Mouse (Mus musculus): ENCODE results near the gene Fam8a1. TPM values are rescaled to one million over a fixed set of nuclear protein-coding genes. Genes with fewer than 3 reads are reported as not detected.

Fam8a1 gene
- 2.8 and 3.0 TPM in 2 replicates for polyA plus RNA-seq (2015; fragmentation: Nextera tagmentation; extraction: Ambion mirVana)

GRCm38 (mm10) chr13:46669048-46669619, at the start of gene Fam8a1:
Fam8a1 (plus strand) TSS chr13:46669522.
- Histone ChIP-seq H3K4me2 (peak within 1 kb of the TSS; percentile 95), H3K9me3 (replicated peaks) (no peaks in the 10 kb centered on the region), H3K27me3 (peaks cover 8% of the 10 kb centered on the region; the same call in 1 of the 2 replicates), H3K4me3 (replicated peaks) (peak within 1 kb of the TSS; percentile 94), H3K27ac (replicated peaks) (peak within 1 kb of the TSS; percentile 90), H3K4me1 (replicated peaks) (peaks cover 20% of the 10 kb centered on the region), H3K9ac (peak within 1 kb of the TSS; percentile 94), H3K36me3 (replicated peaks) (peaks cover 25% of the 10 kb centered on the region)
- peak; percentile 95 for ATAC-seq (ENCODE audit: insufficient read depth)
- under 1% methylated on average over 44 of the region's 46 CpGs for WGBS (ENCODE audit: insufficient replicate concordance)

DNA sequence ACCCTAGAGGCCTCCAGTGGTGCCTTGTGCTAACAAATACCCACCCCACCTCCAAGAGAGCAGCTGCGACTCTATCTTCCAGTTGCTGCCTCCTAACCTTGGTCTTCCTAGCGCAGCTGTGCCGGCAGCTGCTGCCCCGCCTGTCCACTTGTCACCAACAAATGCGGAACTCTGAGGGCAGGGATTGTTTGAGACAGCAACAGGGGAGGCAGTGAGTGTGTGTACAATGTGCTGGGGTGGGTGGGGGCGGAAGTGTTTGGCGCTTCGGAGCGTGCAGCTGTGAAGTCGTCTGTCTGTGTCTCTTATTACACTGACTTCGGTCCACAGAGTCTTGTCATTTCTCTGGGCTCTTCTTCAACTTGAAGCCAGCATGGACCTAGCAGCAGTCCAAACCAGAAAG, 49.7 kb upstream of the Fam8a1 start:
- no peaks in the 10 kb centered on the region for H3K27me3 ChIP-seq
- H3K9me3 ChIP-seq (replicated peaks) = no peaks in the 10 kb centered on the region
- 0 out of 2 replicates have a peak, but pooled peaks cover 6% of the 10 kb centered on the region for H3K4me1 ChIP-seq (replicated peaks)
- no peak overlapping the region for H3K9ac ChIP-seq
- no peak overlapping the region for H3K4me3 ChIP-seq (replicated peaks)
- no peak for ATAC-seq (ENCODE audit: insufficient read depth)
- no peak overlapping the region for H3K27ac ChIP-seq (replicated peaks)
- peak overlapping the region; percentile 27 for H3K4me2 ChIP-seq
- no peaks in the 10 kb centered on the region for H3K36me3 ChIP-seq (replicated peaks)
- 33% methylated on average over 11 of the region's 11 CpGs for whole genome bisulfite sequencing (ENCODE audit: insufficient replicate concordance)

- 71% methylated on average over 7 of the region's 7 CpGs for WGBS (ENCODE audit: insufficient replicate concordance)
- Histone ChIP-seq H3K9me3 (replicated peaks) (no peaks in the 10 kb centered on the region), H3K36me3 (replicated peaks) (no peaks in the 10 kb centered on the region), H3K27me3 (no peaks in the 10 kb centered on the region), H3K9ac (no peak overlapping the region), H3K4me1 (replicated peaks) (0 out of 2 replicates have a peak, but pooled peaks cover 6% of the 10 kb centered on the region), H3K27ac (replicated peaks) (no peak overlapping the region), H3K4me2 (no peak overlapping the region), H3K4me3 (replicated peaks) (no peak overlapping the region)
- no peak for ATAC-seq (ENCODE audit: insufficient read depth)
Observed at GRCm38 (mm10) chr13:46620964-46621757, 48.2 kb upstream of the Fam8a1 start.

DNA sequence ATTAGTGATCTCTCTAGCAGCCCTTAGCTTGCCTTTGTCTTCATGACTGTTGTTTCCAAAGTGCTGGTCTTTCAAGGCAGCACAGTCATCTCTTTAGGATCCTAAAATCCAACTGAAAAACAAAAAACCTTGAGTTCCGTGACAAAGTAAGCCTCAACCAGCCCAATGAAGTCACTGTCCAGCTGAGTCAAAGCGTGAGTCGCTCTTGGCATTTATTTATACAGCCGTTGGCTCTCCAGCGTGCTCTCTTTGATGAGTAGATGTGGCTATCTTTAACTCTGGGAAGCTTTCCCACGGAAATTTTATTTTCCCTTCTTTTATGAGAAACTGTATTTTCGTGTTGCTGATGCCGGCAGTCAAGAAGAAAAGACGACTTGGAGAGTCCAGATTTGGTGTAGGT, 42.7 kb upstream of the Fam8a1 start:
- WGBS (ENCODE audit: insufficient replicate concordance) = 76% methylated on average over 9 of the region's 9 CpGs

DNA sequence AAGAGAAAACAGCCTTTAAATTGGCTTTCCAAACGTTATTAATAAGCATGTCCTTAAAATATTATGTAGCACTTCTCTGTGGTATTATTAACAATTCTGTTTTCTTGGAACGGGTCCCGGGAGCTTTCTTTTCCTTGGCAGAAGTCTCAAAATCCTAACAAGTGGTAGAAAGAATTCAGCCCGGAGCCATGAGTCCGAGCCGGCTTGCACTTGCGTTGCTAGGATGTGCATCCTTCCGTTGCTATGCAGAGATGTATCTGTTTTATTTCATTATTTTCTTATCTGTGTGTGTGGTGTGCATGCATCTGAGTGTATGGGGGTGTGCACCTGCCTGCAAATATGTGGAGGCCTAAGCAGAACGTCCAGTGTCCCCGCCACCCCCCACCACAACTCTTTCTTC, 41.5 kb upstream of the Fam8a1 start:
- Histone ChIP-seq H3K4me3 (replicated peaks) (no peak overlapping the region), H3K27me3 (no peaks in the 10 kb centered on the region), H3K36me3 (replicated peaks) (no peaks in the 10 kb centered on the region), H3K9me3 (replicated peaks) (no peaks in the 10 kb centered on the region), H3K4me2 (no peak overlapping the region), H3K4me1 (replicated peaks) (no peaks in the 10 kb centered on the region), H3K9ac (no peak overlapping the region), H3K27ac (replicated peaks) (no peak overlapping the region)
- WGBS (ENCODE audit: insufficient replicate concordance) = 69% methylated on average over 10 of the region's 10 CpGs
- ATAC-seq (ENCODE audit: insufficient read depth) = no peak

More for the DNA sequence above, 42.7 kb upstream of the Fam8a1 start:
- Histone ChIP-seq H3K36me3 (replicated peaks) (no peaks in the 10 kb centered on the region), H3K4me1 (replicated peaks) (no peaks in the 10 kb centered on the region), H3K27ac (replicated peaks) (no peak overlapping the region), H3K27me3 (no peaks in the 10 kb centered on the region), H3K9ac (no peak overlapping the region), H3K4me3 (replicated peaks) (no peak overlapping the region), H3K4me2 (no peak overlapping the region), H3K9me3 (replicated peaks) (no peaks in the 10 kb centered on the region)
- no peak for ATAC-seq (ENCODE audit: insufficient read depth)

GRCm38 (mm10) chr13:46629391-46629790, 39.9 kb upstream of the Fam8a1 start:
- H3K9ac ChIP-seq = no peak overlapping the region
- no peak overlapping the region for H3K4me3 ChIP-seq (replicated peaks)
- no peaks in the 10 kb centered on the region for H3K4me1 ChIP-seq (replicated peaks)
- H3K27ac ChIP-seq (replicated peaks) = no peak overlapping the region
- no peaks in the 10 kb centered on the region for H3K9me3 ChIP-seq (replicated peaks)
- no peak for ATAC-seq (ENCODE audit: insufficient read depth)
- WGBS (ENCODE audit: insufficient replicate concordance) = 64% methylated on average over 6 of the region's 6 CpGs
- H3K27me3 ChIP-seq = no peaks in the 10 kb centered on the region
- H3K4me2 ChIP-seq = no peak overlapping the region
- H3K36me3 ChIP-seq (replicated peaks) = no peaks in the 10 kb centered on the region

- Histone ChIP-seq H3K9ac (no peak overlapping the region), H3K4me3 (replicated peaks) (no peak overlapping the region), H3K4me2 (no peak overlapping the region), H3K9me3 (replicated peaks) (no peaks in the 10 kb centered on the region), H3K27ac (replicated peaks) (no peak overlapping the region), H3K27me3 (no peaks in the 10 kb centered on the region), H3K4me1 (replicated peaks) (no peaks in the 10 kb centered on the region), H3K36me3 (replicated peaks) (no peaks in the 10 kb centered on the region)
- 52% methylated on average over 4 of the region's 4 CpGs for WGBS (ENCODE audit: insufficient replicate concordance)
- ATAC-seq (ENCODE audit: insufficient read depth) = no peak
Observed at GRCm38 (mm10) chr13:46632796-46633195, 36.5 kb upstream of the Fam8a1 start.

GRCm38 (mm10) chr13:46633320-46634132, 35.8 kb upstream of the Fam8a1 start:
- ATAC-seq (ENCODE audit: insufficient read depth) = no peak
- Histone ChIP-seq H3K27ac (replicated peaks) (no peak overlapping the region), H3K4me2 (no peak overlapping the region), H3K9me3 (replicated peaks) (no peaks in the 10 kb centered on the region), H3K36me3 (replicated peaks) (no peaks in the 10 kb centered on the region), H3K27me3 (no peaks in the 10 kb centered on the region), H3K9ac (no peak overlapping the region), H3K4me3 (replicated peaks) (no peak overlapping the region), H3K4me1 (replicated peaks) (no peaks in the 10 kb centered on the region)
- 62% methylated on average over 18 of the region's 18 CpGs for WGBS (ENCODE audit: insufficient replicate concordance)

DNA sequence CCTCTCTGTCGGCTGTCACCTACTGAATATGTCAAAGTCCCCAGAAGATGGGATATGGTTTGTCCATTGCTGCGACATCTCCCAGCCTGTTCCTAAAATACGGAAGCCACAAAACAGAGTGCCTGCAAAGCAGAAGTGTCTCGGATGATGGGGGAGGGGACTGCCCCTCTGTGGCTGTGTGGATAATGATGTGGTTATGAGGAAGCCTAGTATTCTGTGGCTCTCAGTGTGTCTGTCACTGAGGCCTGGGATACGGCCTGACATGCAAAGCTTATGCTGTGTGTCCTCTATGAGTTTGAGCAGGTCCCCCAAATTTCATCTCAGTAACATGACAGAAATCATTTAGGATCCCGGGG, 35.2 kb upstream of the Fam8a1 start:
- no peak overlapping the region for H3K9ac ChIP-seq
- no peaks in the 10 kb centered on the region for H3K36me3 ChIP-seq (replicated peaks)
- no peak overlapping the region for H3K4me3 ChIP-seq (replicated peaks)
- H3K4me2 ChIP-seq = no peak overlapping the region
- WGBS (ENCODE audit: insufficient replicate concordance) = 18% methylated on average over 6 of the region's 6 CpGs
- H3K27ac ChIP-seq (replicated peaks) = no peak overlapping the region
- no peak for ATAC-seq (ENCODE audit: insufficient read depth)
- no peaks in the 10 kb centered on the region for H3K4me1 ChIP-seq (replicated peaks)
- no peaks in the 10 kb centered on the region for H3K9me3 ChIP-seq (replicated peaks)
- H3K27me3 ChIP-seq = no peaks in the 10 kb centered on the region

DNA sequence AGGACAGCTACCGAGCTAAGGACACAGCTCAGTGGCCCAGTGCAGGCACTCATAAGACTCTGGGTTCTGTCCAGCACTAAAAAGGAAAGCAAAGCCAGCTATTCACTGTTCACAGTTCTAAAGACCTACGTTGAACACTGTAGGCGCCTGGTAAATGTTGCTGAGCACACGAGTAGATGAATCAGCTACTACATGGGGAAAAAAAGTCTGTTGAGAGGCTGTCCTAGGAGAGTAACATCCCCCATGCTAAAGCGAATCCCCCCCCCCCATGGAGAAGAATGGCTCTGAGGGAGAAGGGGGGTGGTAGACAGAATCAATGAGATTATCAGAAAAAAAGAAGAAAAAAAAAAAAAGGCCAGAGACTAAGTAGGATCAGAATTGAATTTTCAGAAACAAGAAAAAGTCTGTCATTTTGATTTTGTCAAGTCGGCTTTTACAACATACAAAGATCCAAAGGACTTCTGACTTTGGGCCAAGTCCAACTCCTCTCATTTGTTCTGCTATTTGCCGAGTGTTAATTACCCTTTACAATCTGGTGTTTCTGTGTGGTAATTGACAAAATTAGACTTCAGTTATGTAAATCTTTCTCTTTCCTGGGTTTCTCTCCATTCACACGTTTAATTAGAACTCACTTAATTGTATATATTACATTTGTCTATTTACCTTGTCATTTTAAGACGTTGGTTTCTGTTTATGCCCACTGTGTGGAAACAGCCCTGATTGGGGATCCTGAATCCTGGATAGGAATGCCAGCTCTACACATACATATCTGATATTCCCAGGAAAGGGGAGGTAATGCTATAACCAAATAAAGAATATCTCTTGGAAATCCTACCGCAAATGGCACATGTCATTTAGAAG, 28.5 kb upstream of the Fam8a1 start:
- H3K9me3 ChIP-seq (replicated peaks) = no peaks in the 10 kb centered on the region
- no peak overlapping the region for H3K4me2 ChIP-seq
- 67% methylated on average over 10 of the region's 10 CpGs for WGBS (ENCODE audit: insufficient replicate concordance)
- H3K36me3 ChIP-seq (replicated peaks) = no peaks in the 10 kb centered on the region
- H3K27me3 ChIP-seq = no peaks in the 10 kb centered on the region
- H3K27ac ChIP-seq (replicated peaks) = no peak overlapping the region
- no peaks in the 10 kb centered on the region for H3K4me1 ChIP-seq (replicated peaks)
- no peak overlapping the region for H3K4me3 ChIP-seq (replicated peaks)
- H3K9ac ChIP-seq = no peak overlapping the region
- ATAC-seq (ENCODE audit: insufficient read depth) = no peak
